ENCODE assay signal across 14 mouse cellular contexts in genomic region chr14:103500309-103500708, GRCm38 (mm10). TPM values are rescaled to one million over a fixed set of nuclear protein-coding genes. Genes with fewer than 3 reads are reported as not detected.
A peak's percentile ranks its signal among the peaks of the same experiment; 100 is the strongest.
DNase-seq lines count a peak whose midpoint lies in the region; ATAC-seq lines count a peak whose summit lies in the region.
"Had no signal": no experiment of that assay in that cellular context is flagged by ENCODE, and none has a peak within 500 bp of the region (broad histone marks: within the 10 kb centered on the region; RNA-seq: fewer than 3 reads in every experiment).

No protein-coding gene starts in this region.

- peak; percentile 17 for DNase-seq in adrenal gland, postnatal 14 days
- DNase-seq in adrenal gland, postnatal 4 days (ENCODE audit: low spot score in 2 of 2) = no peak
- DNase-seq in 3T3-L1 (ENCODE audit: low read depth, low spot score) = peak; percentile 65
- peak; percentile 6 for DNase-seq in cerebellum, adult 9-11 months
- DNase-seq in yolk sac, embryonic 10.5 days (ENCODE audit: low spot score) = no peak
- no peak for DNase-seq in midbrain, embryonic 14.5 days
- DNase-seq: left cerebral cortex, postnatal 4 days; thymus, postnatal 4 days had no signal

- no peak overlapping the region for H3K27ac ChIP-seq in kidney, embryonic 15.5 days
- no peak overlapping the region for H3K27ac ChIP-seq in kidney, embryonic 14.5 days (ENCODE audit: low read depth, low read length)
- no peak overlapping the region for H3K27ac ChIP-seq in midbrain, embryonic 14.5 days (replicated peaks; ENCODE audit: low read depth, low read length)
- H3K27ac ChIP-seq: heart, embryonic 10.5 days; hindbrain, embryonic 10.5 days; liver, embryonic 15.5 days had no signal

- H3K9me3 ChIP-seq in kidney, embryonic 15.5 days (replicated peaks) = no peaks in the 10 kb centered on the region
- no peaks in the 10 kb centered on the region for H3K9me3 ChIP-seq in kidney, embryonic 14.5 days (ENCODE audit: control insufficient read depth, low read length)
- H3K9me3 ChIP-seq in midbrain, embryonic 14.5 days (ENCODE audit: control insufficient read depth, low read length) = no peaks in the 10 kb centered on the region
- H3K9me3 ChIP-seq: heart, embryonic 10.5 days; hindbrain, embryonic 10.5 days; liver, embryonic 15.5 days had no signal

- 0 out of 2 replicates have a peak, but pooled peaks cover 4% of the 10 kb centered on the region for H3K4me1 ChIP-seq in kidney, embryonic 15.5 days
- H3K4me1 ChIP-seq in kidney, embryonic 14.5 days (ENCODE audit: control insufficient read depth, insufficient read depth, low read length) = no peaks in the 10 kb centered on the region
- no peaks in the 10 kb centered on the region for H3K4me1 ChIP-seq in midbrain, embryonic 14.5 days (ENCODE audit: control insufficient read depth, insufficient read depth, low read length)
- H3K4me1 ChIP-seq: heart, embryonic 10.5 days; liver, embryonic 15.5 days had no signal

- no peaks in the 10 kb centered on the region for H3K36me3 ChIP-seq in kidney, embryonic 15.5 days
- H3K36me3 ChIP-seq in kidney, embryonic 14.5 days (ENCODE audit: control insufficient read depth, insufficient read depth, low read length) = no peaks in the 10 kb centered on the region
- no peaks in the 10 kb centered on the region for H3K36me3 ChIP-seq in midbrain, embryonic 14.5 days (ENCODE audit: control insufficient read depth, insufficient read depth, low read length)
- H3K36me3 ChIP-seq: heart, embryonic 10.5 days; hindbrain, embryonic 10.5 days; liver, embryonic 15.5 days had no signal

- ATAC-seq in kidney, embryonic 15.5 days (replicated peaks; ENCODE audit: low FRiP score) = 0 out of 2 replicates have a peak, but pooled peaks have one; percentile 25
- no peak for ATAC-seq in kidney, embryonic 14.5 days (ENCODE audit: low FRiP score, low TSS enrichment)
- ATAC-seq in midbrain, embryonic 14.5 days (ENCODE audit: low FRiP score, low TSS enrichment) = no peak

- no peak overlapping the region for H3K4me3 ChIP-seq in kidney, embryonic 15.5 days (replicated peaks)
- no peak overlapping the region for H3K4me3 ChIP-seq in kidney, embryonic 14.5 days (ENCODE audit: low read length)
- no peak overlapping the region for H3K4me3 ChIP-seq in midbrain, embryonic 14.5 days (replicated peaks; ENCODE audit: low read depth, low read length)
- H3K4me3 ChIP-seq: heart, embryonic 10.5 days; hindbrain, embryonic 10.5 days; liver, embryonic 15.5 days had no signal

- WGBS in kidney, embryonic 15.5 days = 49% methylated on average over 7 of the region's 7 CpGs
- 55% methylated on average over 7 of the region's 7 CpGs for WGBS in kidney, embryonic 14.5 days
- 30% methylated on average over 7 of the region's 7 CpGs for WGBS in midbrain, embryonic 14.5 days

- H3K27me3 ChIP-seq in kidney, embryonic 15.5 days = no peaks in the 10 kb centered on the region
- no peaks in the 10 kb centered on the region for H3K27me3 ChIP-seq in kidney, embryonic 14.5 days (ENCODE audit: control insufficient read depth, insufficient read depth, low read length)
- no peaks in the 10 kb centered on the region for H3K27me3 ChIP-seq in midbrain, embryonic 14.5 days (ENCODE audit: control insufficient read depth, insufficient read depth, low read length)
- H3K27me3 ChIP-seq: liver, embryonic 15.5 days had no signal

- H3K9ac ChIP-seq in kidney, embryonic 15.5 days = no peak overlapping the region
- no peak overlapping the region for H3K9ac ChIP-seq in kidney, embryonic 14.5 days (ENCODE audit: low read depth, low read length)
- no peak overlapping the region for H3K9ac ChIP-seq in midbrain, embryonic 14.5 days (replicated peaks; ENCODE audit: low read length)
- H3K9ac ChIP-seq: liver, embryonic 15.5 days had no signal

- H3K4me2 ChIP-seq in kidney, embryonic 15.5 days = no peak overlapping the region
- H3K4me2 ChIP-seq in kidney, embryonic 14.5 days (replicated peaks; ENCODE audit: low read depth, low read length) = no peak overlapping the region
- no peak overlapping the region for H3K4me2 ChIP-seq in midbrain, embryonic 14.5 days (ENCODE audit: low read length)
- H3K4me2 ChIP-seq: liver, embryonic 15.5 days had no signal

RNA-seq across cellular contexts. Expression of gene Scel, which starts 12.8 kb away (rescaled TPM):
- 0.15 TPM in 1 of 2 replicates, not detected in the other for total RNA-seq in adrenal gland, postnatal 14 days (2021)
- under 1 TPM; 0.17 to 0.50 TPM for total RNA-seq in adrenal gland, postnatal 4 days (2021)
- polyA plus RNA-seq in kidney, embryonic 15.5 days (2015; fragmentation: Nextera tagmentation; extraction: Ambion mirVana) = 2.7 and 2.8 TPM in 2 replicates
- 1.2 and 2.0 TPM in 2 replicates for polyA plus RNA-seq in kidney, embryonic 14.5 days (2014; fragmentation: Nextera tagmentation; extraction: Ambion mirVana)
- polyA plus RNA-seq in midbrain, embryonic 14.5 days (2014; fragmentation: Nextera tagmentation; extraction: Ambion mirVana) = 0.08 and 0.20 TPM in 2 replicates
- total RNA-seq: megakaryocyte-erythroid progenitor cell, adult 5-6 weeks had no signal

Comparison
In these comparisons a context has a peak if more than half of its experiments do, and no peak if none do; other contexts are left out.
1. DNase-seq: peak in adrenal gland, postnatal 14 days (single experiment), 3T3-L1 (single experiment) and cerebellum, adult 9-11 months (single experiment); none in adrenal gland, postnatal 4 days (0 of 2), yolk sac, embryonic 10.5 days (single experiment) and midbrain, embryonic 14.5 days (single experiment).